Mouse (Mus musculus) erythroblast, embryonic 14.5 days (primary cell): Measurements from ENCODE around the gene Tent5c.

Source experiments
- GATA1 ChIP-seq: IDR thresholded peaks from 2 replicates; pipeline ENCODE4 v1.6.1; 2012; ENCODE audit warnings: low read length, inconsistent platforms, mixed read lengths
- TAL1 ChIP-seq: IDR thresholded peaks from 3 replicates; pipeline ENCODE4 v1.6.1; 2012; ENCODE audit warnings: low read length, inconsistent platforms, mixed read lengths

DNA sequence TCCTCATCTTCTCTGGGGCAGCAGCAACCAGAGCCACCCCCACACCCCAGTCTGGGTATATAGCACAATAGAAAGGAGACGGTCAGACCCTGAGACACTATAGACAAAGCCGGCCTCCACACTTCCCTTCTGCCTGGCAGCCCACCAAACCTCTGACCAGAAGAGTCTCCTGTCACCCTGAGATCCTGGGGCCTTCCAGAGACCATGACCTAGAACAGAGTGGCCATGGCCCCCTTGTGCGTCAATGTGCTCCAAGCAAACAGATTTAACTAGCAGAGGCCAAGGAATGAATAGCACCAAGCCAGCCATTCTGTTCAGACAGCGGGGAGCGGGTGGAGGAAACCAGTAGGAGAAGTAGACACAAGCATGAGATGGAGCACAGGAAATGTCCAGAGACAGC is 59.0 kb downstream of the Tent5c start:
- TF ChIP-seq GATA1 (no peak), TAL1 (no peak)
